Mouse (Mus musculus): ENCODE results near the gene Sirpb1b. TPM values are rescaled to one million over a fixed set of nuclear protein-coding genes. Genes with fewer than 3 reads are reported as not detected.
"Not testable (repeated sequence)": the region's sequence is repeated elsewhere in the genome, so short reads cannot be mapped to it uniquely, and the experiment has no call there.

Gene Sirpb1b
- total RNA-seq (2021) = under 1 TPM; 0.22 to 0.31 TPM
- long read RNA-seq, experiment 1 = 0 reads
- long read RNA-seq, experiment 2 = 0 reads

DNA sequence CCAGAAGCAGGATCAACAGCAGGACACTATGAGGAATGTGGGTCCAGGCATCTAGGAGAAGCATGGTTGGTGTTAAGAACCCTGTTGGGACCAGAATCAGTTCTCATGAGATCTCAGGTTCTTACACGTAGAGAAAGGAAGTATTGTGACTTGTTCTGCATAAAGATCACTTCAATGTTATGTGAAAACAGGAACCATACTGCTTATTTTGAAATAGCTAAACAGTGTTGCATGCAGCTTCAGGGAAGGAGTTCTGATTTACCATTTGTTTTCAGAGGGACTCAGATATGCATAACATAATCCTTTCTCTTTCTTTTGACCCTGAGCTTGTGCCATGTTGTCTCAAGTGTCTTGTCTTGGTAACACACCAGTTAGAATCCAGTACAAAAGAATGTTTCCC is at the start of gene Sirpb1b:
Sirpb1b (minus strand) TSS at position 179 of the 400 bp plus-strand sequence.
- DNase-seq (ENCODE audit: low spot score in 2 of 2) = not testable (repeated sequence)

DNA sequence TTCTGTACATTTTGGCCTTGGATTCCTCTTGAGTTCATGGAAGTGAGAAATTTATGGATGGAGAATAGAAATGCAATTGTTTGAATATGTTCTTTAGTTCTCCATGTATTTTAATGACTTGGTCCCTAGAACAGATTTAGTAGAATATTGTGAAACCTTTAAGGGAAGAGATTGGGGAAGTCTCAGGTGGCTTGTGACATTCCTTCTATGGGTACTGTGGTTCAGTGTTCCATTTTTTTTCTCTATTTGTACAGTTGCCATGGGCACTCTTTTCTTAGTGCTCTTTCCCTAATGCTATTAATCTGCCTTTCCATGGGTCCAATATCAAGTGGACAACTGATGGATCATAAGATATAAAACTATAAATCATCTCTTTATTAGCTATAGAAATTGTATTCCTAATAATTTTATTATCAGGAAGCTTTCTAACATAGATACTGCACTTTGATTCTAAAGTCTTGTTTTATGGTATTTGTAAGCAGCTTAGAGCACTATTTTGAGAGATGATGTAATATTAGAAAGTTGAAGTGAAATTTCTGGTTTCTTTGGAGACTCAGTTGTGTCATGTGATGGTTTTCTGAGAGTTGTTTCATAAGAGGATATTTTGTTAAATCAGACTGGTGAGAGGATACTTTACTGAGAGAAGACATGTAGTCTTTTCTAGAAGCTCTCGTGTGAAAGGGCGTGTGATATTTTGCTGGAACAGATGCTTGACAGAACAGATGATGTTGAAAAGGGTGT is 15.7 kb upstream of the Sirpb1b start:
- DNase-seq (ENCODE audit: low spot score in 2 of 2) = not testable (repeated sequence)

GRCm38 (mm10) chr3:15586665-15587064 is 11.8 kb upstream of the Sirpb1b start:
- not testable (repeated sequence) for DNase-seq (ENCODE audit: low spot score in 2 of 2)

- no peak for DNase-seq (ENCODE audit: low spot score in 2 of 2)
Measured at GRCm38 (mm10) chr3:15583452-15583851, 8.6 kb upstream of the Sirpb1b start.

DNA sequence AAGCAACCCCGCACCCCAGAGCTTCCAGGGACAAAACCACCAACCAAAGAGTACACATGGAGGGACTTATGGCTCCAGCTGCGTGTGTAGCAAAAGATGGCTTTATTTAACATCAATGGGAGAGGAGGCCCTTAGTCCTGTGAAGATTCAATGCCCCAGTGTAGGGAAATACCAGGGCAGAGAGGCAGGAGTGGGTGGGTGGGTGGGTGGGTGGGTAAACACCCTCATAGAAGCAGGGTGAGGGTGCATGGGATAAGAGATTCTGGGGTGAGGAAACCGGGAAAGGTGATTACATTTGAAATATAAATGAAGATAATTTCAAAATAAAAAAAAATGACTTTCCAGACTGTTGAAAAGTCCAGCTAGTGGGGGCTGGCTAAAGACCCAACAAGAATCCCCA is 8.1 kb upstream of the Sirpb1b start:
- DNase-seq (ENCODE audit: low spot score in 2 of 2) = not testable (repeated sequence)

DNA sequence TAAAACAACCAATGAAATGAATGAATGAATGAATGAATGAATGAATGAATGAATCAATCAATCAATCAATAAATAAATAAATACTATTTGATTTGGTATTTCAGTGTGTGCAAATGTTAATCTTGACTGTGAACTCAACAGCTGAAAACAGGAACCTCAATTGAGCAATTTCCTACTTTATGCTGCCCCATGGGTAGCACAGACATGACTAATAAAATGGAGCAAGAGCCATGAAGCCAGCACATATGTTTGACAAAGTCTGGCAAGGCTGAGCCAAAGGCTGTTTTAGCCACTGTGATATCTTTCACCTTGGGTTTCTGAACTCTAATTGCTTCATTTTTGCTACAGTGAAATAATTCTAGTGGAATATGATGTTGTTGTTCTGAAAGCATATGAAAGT is 1.6 kb upstream of the Sirpb1b start:
- DNase-seq (ENCODE audit: low spot score in 2 of 2) = not testable (repeated sequence)

- no peak for DNase-seq (ENCODE audit: low spot score in 2 of 2)
Measured at GRCm38 (mm10) chr3:15528589-15528988, 46.3 kb downstream of the Sirpb1b start.

DNA sequence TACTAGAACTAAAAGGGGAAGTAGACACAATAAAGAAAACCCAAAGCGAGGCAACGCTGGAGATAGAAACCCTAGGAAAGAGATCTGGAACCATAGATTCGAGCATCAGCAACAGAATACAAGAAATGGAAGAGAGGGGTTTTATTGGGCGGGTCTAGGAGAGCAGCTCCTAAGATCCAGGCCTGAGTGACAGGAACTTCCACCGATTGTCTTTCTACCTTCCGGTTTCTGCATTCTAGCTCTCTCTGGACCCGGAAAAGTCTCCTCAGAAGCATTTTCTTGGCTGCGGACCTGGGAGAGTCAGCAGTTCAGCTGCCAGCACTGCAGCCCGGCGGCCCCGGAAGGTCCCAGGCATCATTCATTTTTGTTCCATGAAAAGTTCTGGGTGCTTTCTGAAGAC is 61.3 kb downstream of the Sirpb1b start:
- DNase-seq (ENCODE audit: low spot score in 2 of 2) = not testable (repeated sequence)

GRCm38 (mm10) chr3:15507792-15508321 is 67.0 kb downstream of the Sirpb1b start:
- not testable (repeated sequence) for DNase-seq (ENCODE audit: low spot score in 2 of 2)

GRCm38 (mm10) chr3:15474831-15475230 is 100.0 kb downstream of the Sirpb1b start:
- DNase-seq (ENCODE audit: low spot score in 2 of 2) = not testable (repeated sequence)

DNA sequence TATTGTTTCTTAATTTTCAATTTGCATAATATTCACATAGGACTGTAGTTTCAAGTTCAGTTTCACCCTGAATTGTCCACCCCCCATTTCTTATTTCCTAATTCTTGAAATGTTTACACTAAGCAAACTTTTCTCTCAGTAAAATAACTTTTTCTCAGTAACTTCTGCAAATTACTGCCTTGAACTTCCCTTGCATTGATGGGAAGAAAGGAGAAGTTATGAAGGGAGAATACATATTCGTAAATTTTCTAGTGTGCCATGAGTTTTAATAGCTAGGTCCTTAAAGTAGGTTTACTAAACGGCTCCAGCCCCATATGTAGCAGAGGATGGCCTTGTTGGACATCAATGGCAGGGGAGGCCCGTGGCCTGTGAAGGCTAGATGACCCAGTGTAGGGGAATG is 104.7 kb downstream of the Sirpb1b start:
- not testable (repeated sequence) for DNase-seq (ENCODE audit: low spot score in 2 of 2)

Other genes with a start within 250 kb of the Sirpb1b start
- gene Gm9733, start 242.8 kb downstream of the Sirpb1b start, total RNA-seq (2021) = under 1 TPM in 1 of 2 experiments, not detected in 1; 0.73 TPM
- not detected for gene Sirpb1a, start 148.5 kb downstream of the Sirpb1b start, total RNA-seq (2021)